Mouse (Mus musculus): ENCODE measurements around the gene Caln1.

Caln1 gene

DNA sequence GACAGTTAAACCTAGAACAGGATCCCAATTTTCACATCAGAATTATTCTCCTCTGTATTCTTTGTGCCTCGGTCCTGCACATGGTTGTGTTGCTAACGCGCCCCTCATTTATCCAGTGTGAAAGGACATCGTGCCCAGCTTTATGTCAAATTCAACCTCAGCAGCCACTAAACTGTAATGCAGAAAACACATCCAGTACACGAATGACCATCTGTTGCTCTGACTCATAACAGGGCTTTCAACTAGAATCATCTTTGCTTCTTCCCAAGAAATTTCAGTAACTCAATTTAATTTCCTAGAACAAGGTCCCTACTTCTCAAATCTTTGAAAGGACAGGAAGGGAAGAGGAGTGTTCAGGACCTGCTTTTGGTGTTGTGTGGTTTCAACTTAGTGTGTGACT, 451.4 kb downstream of the Caln1 start:
- no peak for DNase-seq

DNA sequence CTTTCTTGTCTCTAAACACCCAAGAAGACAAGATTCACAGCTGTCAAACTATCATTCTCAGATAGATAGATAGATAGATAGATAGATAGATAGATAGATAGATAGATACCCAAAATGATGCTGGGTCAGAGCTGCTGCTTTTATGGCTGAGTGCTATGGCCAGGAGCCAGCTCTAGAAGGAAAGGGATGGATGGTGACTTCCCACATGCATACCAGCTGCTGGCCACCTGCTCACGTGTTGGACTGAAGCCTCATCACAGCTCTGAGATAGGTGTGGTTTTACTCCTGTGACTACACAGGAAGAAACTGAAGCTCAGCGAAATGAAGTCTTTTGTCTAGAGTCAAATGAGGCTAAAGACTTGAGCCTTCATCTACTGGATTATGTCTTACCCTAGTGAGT, 456.5 kb downstream of the Caln1 start:
- DNase-seq, result no peak

DNA sequence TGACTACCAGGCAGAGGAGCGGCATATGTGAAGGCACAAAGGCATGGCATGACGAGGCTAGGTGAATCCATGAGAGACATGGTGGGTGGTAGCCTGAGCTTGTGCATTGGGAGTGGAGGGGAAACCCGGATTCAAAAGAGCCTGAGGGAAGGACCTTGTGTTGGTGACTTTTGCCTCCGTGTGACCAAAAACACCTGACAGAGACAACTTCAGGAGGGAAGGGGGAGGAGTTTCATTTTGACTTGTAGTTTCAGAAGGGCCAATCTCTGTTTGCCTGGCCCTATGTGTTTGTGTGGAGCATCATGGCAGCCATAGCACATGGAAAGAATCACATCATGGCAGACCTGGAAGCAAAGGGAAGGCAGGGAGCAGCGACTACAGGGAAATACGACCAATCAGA, 479.3 kb downstream of the Caln1 start:
- DNase-seq, result no peak

DNA sequence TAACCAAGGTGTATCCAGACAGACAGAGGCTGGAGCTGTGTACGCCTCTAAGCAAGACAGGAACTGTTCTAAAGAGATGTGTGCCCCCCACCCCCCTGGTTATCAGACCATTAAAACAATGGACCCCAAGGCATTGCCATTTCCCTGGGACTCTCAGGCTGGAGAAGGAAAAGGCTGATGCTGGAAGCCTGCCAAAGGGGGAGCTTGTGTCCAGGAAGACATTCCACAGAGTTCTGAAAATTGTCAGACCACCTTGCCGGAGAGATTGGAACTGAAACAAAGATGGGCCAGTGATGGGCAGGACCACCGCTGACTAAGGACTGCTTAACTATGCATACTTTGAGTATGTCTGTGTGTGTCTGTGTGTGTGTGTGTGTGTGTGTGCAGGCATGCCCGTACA, 480.4 kb downstream of the Caln1 start:
- peak; percentile 32 for DNase-seq

DNA sequence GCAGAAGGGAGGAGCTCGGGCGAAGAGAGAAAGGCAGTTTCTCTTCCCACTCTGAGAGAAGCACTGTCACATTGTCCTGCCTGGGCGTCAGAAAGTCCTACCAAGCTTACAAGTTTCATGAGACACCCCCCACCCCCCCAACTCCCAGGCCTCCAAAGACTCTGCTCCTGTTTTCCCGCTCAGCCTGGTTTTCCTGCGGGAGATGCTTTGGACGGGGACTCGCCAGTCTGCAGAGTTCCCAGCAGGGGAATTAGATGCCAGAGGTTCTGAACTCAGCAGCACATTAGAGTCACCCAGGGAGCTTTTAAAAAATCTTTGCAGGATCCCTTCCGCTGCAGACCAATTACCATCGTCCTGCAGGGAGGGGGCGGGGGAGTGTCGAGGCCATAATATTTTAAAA, 482.9 kb downstream of the Caln1 start:
- DNase-seq, result peak; percentile 12

DNA sequence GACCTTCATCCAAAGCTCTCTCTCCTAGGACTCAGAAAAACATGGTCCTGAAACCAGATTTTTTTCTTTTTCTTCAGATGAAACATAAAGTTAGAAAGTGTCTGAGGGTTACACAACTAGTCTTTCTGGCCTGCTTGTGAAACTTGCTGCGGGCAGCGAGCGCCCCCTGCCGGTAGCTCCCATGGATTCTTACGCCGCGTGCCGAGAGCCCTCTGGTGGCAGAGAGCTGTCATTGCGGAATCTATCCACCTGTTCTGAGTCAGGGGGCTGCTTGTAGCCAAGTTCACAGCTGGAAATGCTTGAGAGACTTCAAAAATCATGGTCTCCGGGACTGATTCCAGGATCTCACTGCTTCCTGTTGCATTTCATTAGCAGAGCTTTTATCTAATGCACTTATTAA, 484.1 kb downstream of the Caln1 start:
- peak; percentile 94 for DNase-seq

DNA sequence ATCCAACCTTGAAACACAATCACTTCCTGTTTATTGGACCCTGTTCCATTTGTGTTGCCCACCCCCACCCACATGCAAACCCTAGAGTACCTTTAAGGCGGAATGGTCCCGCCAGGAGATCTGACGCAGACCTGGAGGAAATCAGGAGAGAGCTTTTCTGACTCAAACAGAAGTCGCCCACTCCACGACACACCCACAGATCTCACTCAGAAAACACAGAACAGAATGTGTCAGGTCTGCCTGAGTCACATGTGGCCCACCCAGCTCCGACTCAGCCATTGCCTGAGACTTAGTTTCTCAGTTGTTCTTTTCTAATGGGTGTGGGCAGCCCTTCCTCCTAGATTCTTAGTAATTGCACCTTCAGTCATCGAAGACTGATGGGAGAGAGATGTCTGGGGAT, 485.2 kb downstream of the Caln1 start:
- no peak for DNase-seq

DNA sequence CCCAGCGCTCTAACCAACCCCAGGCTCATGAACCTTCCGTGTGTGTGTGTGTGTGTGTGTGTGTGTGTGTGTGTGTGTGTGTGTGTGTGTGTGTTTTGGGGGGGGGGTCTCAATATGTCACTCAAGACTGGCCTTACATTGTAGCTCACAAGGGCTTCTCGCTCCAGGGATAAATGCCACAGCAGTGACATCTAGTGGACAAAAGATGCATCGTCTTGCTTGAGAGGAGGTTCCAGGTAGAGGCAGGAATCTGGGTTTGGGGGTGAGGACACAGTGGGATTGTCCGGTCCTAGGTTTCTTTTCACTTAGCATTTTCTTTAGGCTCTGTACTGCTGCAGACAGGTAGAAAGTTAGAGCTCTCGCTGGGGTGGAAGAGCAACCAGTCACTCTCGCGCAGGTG, 488.9 kb downstream of the Caln1 start:
- peak; percentile 58 for DNase-seq

DNA sequence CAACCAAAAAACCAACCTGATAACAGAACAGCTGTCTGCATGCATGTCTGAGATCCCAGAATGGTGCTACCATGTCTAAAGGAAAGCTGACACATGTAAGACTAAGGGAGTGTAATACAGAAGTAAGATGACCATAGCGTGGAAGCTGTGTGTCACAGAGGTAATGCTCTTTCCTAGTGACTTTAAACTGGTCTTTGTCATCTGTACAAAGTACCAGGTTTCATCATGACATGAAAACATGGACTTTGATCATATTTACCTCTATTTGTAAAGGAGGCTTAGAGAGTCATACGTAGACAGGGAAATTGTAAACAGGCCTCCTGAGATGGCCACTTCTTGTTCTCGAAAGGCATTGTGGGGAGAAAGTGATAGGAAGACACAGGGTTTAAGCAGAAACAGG, 489.5 kb downstream of the Caln1 start:
- no peak for DNase-seq

DNA sequence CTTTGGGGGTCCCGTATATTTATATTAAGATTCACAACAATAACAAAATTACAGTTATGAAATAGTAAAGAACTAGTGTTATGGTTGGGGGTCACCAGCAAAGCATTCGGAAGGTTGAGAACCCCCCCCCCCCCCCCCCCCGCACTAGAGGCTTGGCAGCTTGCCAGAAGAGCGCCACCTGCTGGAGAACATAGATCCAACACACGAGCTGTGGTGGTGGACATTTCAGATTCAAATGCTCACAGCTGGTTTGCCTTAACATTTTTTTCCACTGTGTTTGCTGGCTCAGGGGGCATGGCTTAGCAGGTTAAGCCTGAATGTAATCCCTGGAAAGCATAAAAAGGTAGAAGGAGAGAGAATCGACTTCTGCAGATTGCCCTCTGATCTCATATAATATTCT, 490.5 kb downstream of the Caln1 start:
- DNase-seq, result peak; percentile 15

DNA sequence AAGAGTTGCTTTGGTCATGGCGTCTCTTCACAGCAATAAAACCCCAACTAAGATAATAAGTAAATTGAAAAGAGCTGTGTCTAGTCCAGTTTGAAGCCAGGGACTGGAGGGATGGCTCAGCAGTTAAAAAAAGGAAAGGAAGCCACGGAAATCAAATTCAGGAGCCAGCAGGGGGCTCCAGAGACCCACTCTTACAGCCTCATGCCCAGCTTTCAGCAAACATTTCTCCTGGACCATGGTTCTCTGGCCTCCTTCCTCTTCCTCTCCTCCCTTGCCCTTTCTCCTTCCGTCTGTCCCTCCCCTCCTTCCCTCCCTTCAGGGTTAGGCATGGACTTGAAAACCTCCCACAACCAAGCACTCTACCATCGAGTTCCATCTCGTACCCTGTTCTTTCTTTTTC, 493.0 kb downstream of the Caln1 start:
- peak; percentile 74 for DNase-seq

DNA sequence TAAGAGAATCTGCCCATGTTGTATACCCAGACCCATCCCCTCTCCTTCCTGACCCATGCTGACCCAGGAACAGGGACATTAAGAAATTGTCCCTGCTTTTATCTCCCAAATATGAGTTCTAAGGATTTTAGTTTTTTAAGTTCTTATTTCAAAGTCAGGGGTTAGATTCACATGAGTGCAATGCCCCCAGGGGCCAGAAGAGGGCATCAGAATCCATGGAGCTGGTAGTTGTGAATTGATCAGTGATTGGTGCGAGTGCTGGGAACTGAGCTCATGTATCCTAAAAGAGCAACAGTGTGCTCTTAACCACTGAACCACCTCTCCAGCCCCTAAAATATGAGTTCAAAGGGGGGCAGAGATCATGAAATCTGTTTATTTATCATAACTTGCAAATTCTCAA, 500.6 kb downstream of the Caln1 start:
- DNase-seq, result no peak

DNA sequence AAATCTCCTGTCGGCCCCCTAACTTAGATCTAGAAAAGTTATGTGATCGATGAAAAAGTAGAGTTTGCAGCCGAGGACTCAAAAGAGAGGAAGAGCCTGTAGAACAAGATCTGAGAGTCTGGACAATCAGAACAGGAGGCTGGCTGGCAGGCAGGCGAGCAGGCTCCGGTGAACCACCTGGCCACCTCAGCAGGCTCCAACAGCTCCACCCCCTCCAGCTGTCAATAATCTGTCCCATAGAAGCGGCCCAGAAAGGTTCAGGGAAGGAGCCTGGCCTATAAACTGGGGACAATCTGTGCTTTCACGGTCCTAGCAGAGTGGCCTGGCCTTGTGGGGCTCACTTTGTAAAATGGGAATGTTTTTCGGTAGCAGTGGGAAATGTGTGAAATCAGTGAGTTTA, 501.8 kb downstream of the Caln1 start:
- DNase-seq, result no peak

DNA sequence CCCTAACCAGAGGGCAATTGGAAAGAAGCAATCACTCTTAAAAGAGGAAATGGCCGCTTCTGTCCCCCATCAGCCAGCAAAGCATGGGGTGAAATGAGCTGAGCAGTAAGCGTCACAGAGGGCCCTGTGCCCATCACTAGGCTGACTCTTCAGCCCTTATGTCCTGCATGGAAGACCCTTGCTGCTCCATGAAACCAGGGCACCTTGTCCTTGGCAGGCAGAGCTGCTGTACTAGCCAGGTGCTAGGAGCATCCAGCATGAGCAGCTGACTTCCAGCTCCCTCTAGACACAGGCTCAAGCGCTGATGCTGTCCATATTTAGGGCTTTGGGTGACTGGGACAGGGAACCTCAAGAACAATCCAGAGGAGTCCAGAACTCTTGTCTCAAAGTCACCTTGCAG, 506.1 kb downstream of the Caln1 start:
- no peak for DNase-seq

DNA sequence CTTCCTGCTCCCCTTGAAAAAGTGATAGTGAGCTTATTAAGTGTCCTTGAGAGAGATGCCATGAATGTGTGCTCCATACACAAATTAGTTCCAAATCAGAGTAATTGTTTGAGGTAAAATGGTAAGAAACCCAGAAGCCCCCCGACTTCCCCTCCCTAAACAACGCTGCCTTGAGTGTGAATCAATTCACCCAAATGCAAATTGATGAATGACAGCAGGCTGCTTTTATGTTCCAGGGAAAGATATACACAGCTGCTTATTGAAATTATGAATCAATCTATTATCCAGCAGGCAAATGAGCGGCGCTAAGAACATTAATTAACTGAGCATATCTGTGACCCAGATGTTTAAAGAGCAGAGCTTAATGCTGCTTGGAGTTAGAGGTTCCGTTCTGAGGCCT, 511.1 kb downstream of the Caln1 start:
- DNase-seq, result no peak

DNA sequence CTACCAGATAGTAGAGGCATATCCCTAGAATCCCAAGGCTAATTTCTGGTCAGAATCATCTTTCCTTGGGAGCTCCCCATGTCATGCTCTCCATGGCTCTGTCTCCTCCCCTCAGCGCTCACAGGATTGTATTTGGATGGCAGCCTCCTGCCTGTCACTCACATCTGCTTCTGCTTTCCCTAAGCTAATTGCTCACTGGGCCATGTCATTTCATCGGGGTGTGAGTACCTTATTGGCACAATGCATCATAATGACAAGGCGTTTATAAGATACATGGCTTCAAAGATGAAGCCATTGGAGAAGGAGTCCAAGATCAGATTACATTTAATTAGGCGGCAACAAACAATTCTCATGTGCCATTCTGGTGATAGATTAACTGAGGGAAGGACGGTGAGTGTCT, 522.5 kb downstream of the Caln1 start:
- no peak for DNase-seq

DNA sequence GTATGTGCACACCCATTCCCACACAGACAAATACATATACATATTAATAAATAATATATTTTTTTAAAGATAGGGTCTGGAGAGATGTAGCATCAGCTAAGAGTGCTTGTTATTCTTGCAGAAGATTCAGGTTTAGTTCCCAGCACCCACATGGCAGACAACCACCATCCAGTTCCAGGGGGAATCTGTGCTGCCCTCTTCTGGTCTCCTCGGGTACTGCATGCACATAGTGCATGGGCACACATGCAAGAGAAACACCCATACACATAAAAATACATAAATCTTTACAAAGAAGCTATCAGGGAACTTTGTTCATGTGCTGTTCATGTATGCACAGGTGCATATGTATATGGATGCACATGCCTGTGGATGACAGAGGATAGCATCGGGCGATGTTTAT, 526.7 kb downstream of the Caln1 start:
- DNase-seq, result no peak
